Mouse (Mus musculus): ENCODE results near the gene Msi1.

The Msi1 gene

GRCm38 (mm10) chr5:115429359-115430186, at the start of gene Msi1:
TSS of gene Msi1 (plus strand) at chr5:115429599.
- DNase-seq: peak in 1 of 2 experiments; percentile 35

- DNase-seq: no peak
Measured at GRCm38 (mm10) chr5:115391935-115392334, 37.5 kb upstream of the Msi1 start.

GRCm38 (mm10) chr5:115392969-115393368, 36.4 kb upstream of the Msi1 start:
- no peak for DNase-seq

- no peak for DNase-seq
Measured at GRCm38 (mm10) chr5:115394223-115394622, 35.2 kb upstream of the Msi1 start.

GRCm38 (mm10) chr5:115394836-115395235, 34.6 kb upstream of the Msi1 start:
- DNase-seq: no peak

GRCm38 (mm10) chr5:115396654-115397053, 32.7 kb upstream of the Msi1 start:
- no peak for DNase-seq

GRCm38 (mm10) chr5:115397839-115398780, 31.3 kb upstream of the Msi1 start:
- peak in 1 of 2 experiments; percentile 13 for DNase-seq

GRCm38 (mm10) chr5:115402063-115402462, 27.3 kb upstream of the Msi1 start:
- no peak for DNase-seq

- no peak for DNase-seq
Measured at GRCm38 (mm10) chr5:115403436-115404140, 25.8 kb upstream of the Msi1 start.

GRCm38 (mm10) chr5:115404241-115404794, 25.1 kb upstream of the Msi1 start:
- peak in 1 of 2 experiments; percentile 11 for DNase-seq

- DNase-seq: no peak
Measured at GRCm38 (mm10) chr5:115405205-115405604, 24.2 kb upstream of the Msi1 start.

GRCm38 (mm10) chr5:115408110-115408509, 21.3 kb upstream of the Msi1 start:
- DNase-seq: peak in 1 of 2 experiments; percentile 34

- no peak for DNase-seq
Measured at GRCm38 (mm10) chr5:115415111-115416085, 14.0 kb upstream of the Msi1 start.

GRCm38 (mm10) chr5:115428831-115429358, 504 bp upstream of the Msi1 start:
- no peak for DNase-seq

GRCm38 (mm10) chr5:115430187-115430960, 975 bp downstream of the Msi1 start:
- peak in 1 of 2 experiments; percentile 27 for DNase-seq

GRCm38 (mm10) chr5:115431061-115431897, 1.9 kb downstream of the Msi1 start:
- peak in 1 of 2 experiments; percentile 25 for DNase-seq

GRCm38 (mm10) chr5:115431898-115432259, 2.5 kb downstream of the Msi1 start:
- no peak for DNase-seq

GRCm38 (mm10) chr5:115432395-115432794, 3.0 kb downstream of the Msi1 start:
- DNase-seq: no peak

GRCm38 (mm10) chr5:115433191-115433590, 3.8 kb downstream of the Msi1 start:
- no peak for DNase-seq

Data from kidney, postnatal 36 days (tissue).